9 mouse cellular contexts compared by ENCODE assay signal in the genomic region with DNA sequence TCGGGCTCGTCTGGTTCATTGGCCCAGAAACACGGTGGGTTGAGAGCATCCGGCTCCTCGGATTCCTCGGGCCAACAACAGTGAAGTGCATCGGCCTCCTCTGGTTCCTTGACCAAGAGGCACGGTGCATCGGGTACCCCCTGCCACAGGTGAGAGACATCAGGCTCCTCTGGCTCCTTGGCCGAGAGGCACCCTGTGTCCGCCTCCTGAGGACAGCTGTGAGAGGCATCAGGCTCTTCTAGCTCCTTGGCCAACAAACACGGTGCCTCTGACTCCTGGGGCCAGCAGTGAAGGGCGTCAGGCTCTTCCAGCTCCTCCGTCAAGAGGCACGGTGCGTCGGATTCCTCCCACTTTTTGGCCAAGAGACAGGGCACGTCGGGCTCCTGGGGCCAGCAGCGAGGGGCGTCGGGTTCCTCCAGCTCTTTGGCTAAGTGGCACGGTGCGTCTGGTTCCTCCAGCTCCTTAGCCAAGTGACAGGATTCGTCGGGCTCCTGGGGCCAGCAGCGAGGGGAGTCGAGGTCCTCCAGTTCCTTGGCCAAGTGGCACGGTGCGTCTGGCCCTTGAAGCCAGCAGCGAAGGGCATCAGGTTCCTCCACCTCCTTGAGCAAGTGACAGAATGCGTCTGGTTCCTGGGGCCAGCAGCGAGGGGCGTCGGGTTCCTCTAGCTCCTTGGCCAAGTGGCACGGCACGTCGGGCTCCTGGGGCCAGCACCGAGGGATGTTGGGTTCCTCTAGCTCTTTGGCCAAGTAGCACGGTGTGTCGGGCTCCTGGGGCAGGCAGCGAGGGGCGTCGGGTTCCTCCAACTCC. TPM values are rescaled to one million over a fixed set of nuclear protein-coding genes. Genes with fewer than 3 reads are reported as not detected.
DNase-seq lines count a peak whose midpoint lies in the region; ATAC-seq lines count a peak whose summit lies in the region.
"Had no signal": no experiment of that assay in that cellular context is flagged by ENCODE, and none has a peak within 500 bp of the region (broad histone marks: within the 10 kb centered on the region; RNA-seq: fewer than 3 reads in every experiment).

No protein-coding gene starts in this region.

- H3K4me1 ChIP-seq in forebrain, embryonic 15.5 days: peaks cover 50% of the 10 kb centered on the region
- H3K4me1 ChIP-seq in hindbrain, embryonic 14.5 days (replicated peaks; ENCODE audit: control insufficient read depth, insufficient read depth, low read length): peaks cover 48% of the 10 kb centered on the region
- H3K4me1 ChIP-seq in lung, embryonic 15.5 days: peaks cover 39% of the 10 kb centered on the region

- H3K27ac ChIP-seq in forebrain, embryonic 15.5 days (replicated peaks): peak overlapping the region; percentile 91
- peak overlapping the region; percentile 91 for H3K27ac ChIP-seq in hindbrain, embryonic 14.5 days
- peak overlapping the region; percentile 22; the same call in 1 of the 2 replicates for H3K27ac ChIP-seq in lung, embryonic 15.5 days

- peak; percentile 17; the same call in 1 of the 2 replicates for ATAC-seq in forebrain, embryonic 15.5 days (replicated peaks)
- peak; percentile 7; the same call in 1 of the 2 replicates for ATAC-seq in hindbrain, embryonic 14.5 days (ENCODE audit: low FRiP score)
- no peak for ATAC-seq in lung, embryonic 15.5 days (ENCODE audit: borderline replicate concordance, extremely low read depth, low FRiP score, low TSS enrichment)

- peak overlapping the region; percentile 91 for H3K9ac ChIP-seq in forebrain, embryonic 15.5 days (replicated peaks)
- peak overlapping the region; percentile 91 for H3K9ac ChIP-seq in hindbrain, embryonic 14.5 days
- H3K9ac ChIP-seq in lung, embryonic 15.5 days: peak overlapping the region; percentile 82

- DNase-seq in kidney, adult 18-20 months: peak; percentile 24
- no peak for DNase-seq in kidney, adult 8-10 months
- DNase-seq in brain, adult 2 months (ENCODE audit: low read depth, low spot score): peak; percentile 50
- DNase-seq in hindbrain, embryonic 14.5 days (ENCODE audit: low spot score): no peak
- DNase-seq in skeletal muscle tissue, adult 2 months (ENCODE audit: low read depth, low spot score): peak; percentile 89
- no peak for DNase-seq in layer of hippocampus, postnatal 25 days (ENCODE audit: extremely low spot score in 1 of 2, low spot score in 1 of 2)

- 1% methylated on average over 44 of the region's 44 CpGs for WGBS in forebrain, embryonic 15.5 days
- 2% methylated on average over 44 of the region's 44 CpGs for WGBS in hindbrain, embryonic 14.5 days
- 1% methylated on average over 44 of the region's 44 CpGs for WGBS in lung, embryonic 15.5 days

- 0 out of 2 replicates have a peak, but pooled peaks cover 3% of the 10 kb centered on the region for H3K27me3 ChIP-seq in forebrain, embryonic 15.5 days
- 0 out of 2 replicates have a peak, but pooled peaks cover 4% of the 10 kb centered on the region for H3K27me3 ChIP-seq in hindbrain, embryonic 14.5 days (ENCODE audit: control insufficient read depth, insufficient read depth, low read length)
- H3K27me3 ChIP-seq in lung, embryonic 15.5 days: peaks cover 11% of the 10 kb centered on the region; the same call in 1 of the 2 replicates
- H3K27me3 ChIP-seq: Patski had no signal

- H3K4me3 ChIP-seq in forebrain, embryonic 15.5 days: peak overlapping the region; percentile 70
- H3K4me3 ChIP-seq in hindbrain, embryonic 14.5 days (replicated peaks; ENCODE audit: low read length): peak overlapping the region; percentile 61
- H3K4me3 ChIP-seq in lung, embryonic 15.5 days: peak overlapping the region; percentile 66

- H3K9me3 ChIP-seq in forebrain, embryonic 15.5 days: no peaks in the 10 kb centered on the region
- H3K9me3 ChIP-seq in hindbrain, embryonic 14.5 days (ENCODE audit: control insufficient read depth, low read length): no peaks in the 10 kb centered on the region
- H3K9me3 ChIP-seq in lung, embryonic 15.5 days: no peaks in the 10 kb centered on the region

- peaks cover 16% of the 10 kb centered on the region for H3K36me3 ChIP-seq in forebrain, embryonic 15.5 days
- H3K36me3 ChIP-seq in hindbrain, embryonic 14.5 days (replicated peaks; ENCODE audit: control insufficient read depth, insufficient read depth): peaks cover 22% of the 10 kb centered on the region
- no peaks in the 10 kb centered on the region for H3K36me3 ChIP-seq in lung, embryonic 15.5 days

- peak overlapping the region; percentile 99 for H3K4me2 ChIP-seq in forebrain, embryonic 15.5 days (replicated peaks)
- peak overlapping the region; percentile 100 for H3K4me2 ChIP-seq in hindbrain, embryonic 14.5 days (replicated peaks)
- peak overlapping the region; percentile 98 for H3K4me2 ChIP-seq in lung, embryonic 15.5 days

RNA-seq across cellular contexts. Expression of a gene that starts 1.1 kb away (rescaled TPM):
- polyA plus RNA-seq in forebrain, embryonic 15.5 days (2015; fragmentation: Nextera tagmentation; extraction: Ambion mirVana): 34.0 and 36.3 TPM in 2 replicates
- polyA plus RNA-seq in hindbrain, embryonic 14.5 days (2014; fragmentation: Nextera tagmentation; extraction: Ambion mirVana): 27.4 and 29.5 TPM in 2 replicates
- 12.3 and 13.5 TPM in 2 replicates for polyA plus RNA-seq in lung, embryonic 15.5 days (2015; fragmentation: Nextera tagmentation; extraction: Ambion mirVana)
- total RNA-seq in layer of hippocampus, postnatal 25 days (2021): 100 to 1,000 TPM in 1 of 2 experiments, 10 to 100 TPM in 1; 97.3 to 104 TPM

RNA-seq across cellular contexts. Expression of a gene that starts 21.9 kb away (rescaled TPM):
- polyA plus RNA-seq in forebrain, embryonic 15.5 days (2015; fragmentation: Nextera tagmentation; extraction: Ambion mirVana): 27.7 and 29.1 TPM in 2 replicates
- 22.6 and 28.8 TPM in 2 replicates for polyA plus RNA-seq in hindbrain, embryonic 14.5 days (2014; fragmentation: Nextera tagmentation; extraction: Ambion mirVana)
- 32.3 and 34.0 TPM in 2 replicates for polyA plus RNA-seq in lung, embryonic 15.5 days (2015; fragmentation: Nextera tagmentation; extraction: Ambion mirVana)
- total RNA-seq in layer of hippocampus, postnatal 25 days (2021): 10 to 100 TPM; 27.2 to 28.2 TPM

RNA-seq across cellular contexts. Expression of a gene that starts 27.2 kb away (rescaled TPM):
- polyA plus RNA-seq in forebrain, embryonic 15.5 days (2015; fragmentation: Nextera tagmentation; extraction: Ambion mirVana): 37.1 and 40.7 TPM in 2 replicates
- 14.5 and 17.5 TPM in 2 replicates for polyA plus RNA-seq in hindbrain, embryonic 14.5 days (2014; fragmentation: Nextera tagmentation; extraction: Ambion mirVana)
- 85.0 and 92.3 TPM in 2 replicates for polyA plus RNA-seq in lung, embryonic 15.5 days (2015; fragmentation: Nextera tagmentation; extraction: Ambion mirVana)
- 1 to 10 TPM; 4.1 TPM for total RNA-seq in layer of hippocampus, postnatal 25 days (2021)

RNA-seq across cellular contexts. Expression of a gene that starts 44.9 kb away (rescaled TPM):
- 2.1 and 2.3 TPM in 2 replicates for polyA plus RNA-seq in forebrain, embryonic 15.5 days (2015; fragmentation: Nextera tagmentation; extraction: Ambion mirVana)
- 3.2 and 3.9 TPM in 2 replicates for polyA plus RNA-seq in hindbrain, embryonic 14.5 days (2014; fragmentation: Nextera tagmentation; extraction: Ambion mirVana)
- 1.9 and 2.7 TPM in 2 replicates for polyA plus RNA-seq in lung, embryonic 15.5 days (2015; fragmentation: Nextera tagmentation; extraction: Ambion mirVana)
- 10 to 100 TPM; 11.4 to 13.1 TPM for total RNA-seq in layer of hippocampus, postnatal 25 days (2021)

RNA-seq across cellular contexts. Expression of a gene that starts 55.1 kb away (rescaled TPM):
- 206 and 217 TPM in 2 replicates for polyA plus RNA-seq in forebrain, embryonic 15.5 days (2015; fragmentation: Nextera tagmentation; extraction: Ambion mirVana)
- 184 and 190 TPM in 2 replicates for polyA plus RNA-seq in hindbrain, embryonic 14.5 days (2014; fragmentation: Nextera tagmentation; extraction: Ambion mirVana)
- polyA plus RNA-seq in lung, embryonic 15.5 days (2015; fragmentation: Nextera tagmentation; extraction: Ambion mirVana): 209 and 210 TPM in 2 replicates
- 10 to 100 TPM; 63.4 to 68.9 TPM for total RNA-seq in layer of hippocampus, postnatal 25 days (2021)

Comparison
In these comparisons a context has a peak if more than half of its experiments do, and no peak if none do; other contexts are left out.
1. DNase-seq: peak in kidney, adult 18-20 months (single experiment), brain, adult 2 months (single experiment) and skeletal muscle tissue, adult 2 months (single experiment); none in kidney, adult 8-10 months (0 of 2), hindbrain, embryonic 14.5 days (single experiment) and layer of hippocampus, postnatal 25 days (0 of 2).
2. H3K27ac ChIP-seq: peak in every context shown above with its lines; median percentile 91 in forebrain, embryonic 15.5 days; 91 in hindbrain, embryonic 14.5 days; 22 in lung, embryonic 15.5 days.
3. Peak in every context shown above with its lines, with median percentiles within 50 percentile points of each other: H3K4me2 ChIP-seq, H3K4me3 ChIP-seq and H3K9ac ChIP-seq.